Mouse (Mus musculus) lung, adult 2 months (tissue): ENCODE measurements at regions not wholly inside any gene's neighbourhood (a gene's known extent, or its start where the extent isn't known, plus 50 kb on each side); places are given as distances from the start of the nearest gene placed in this dataset.

Experiments used
- CTCF ChIP-seq: fragments of 200-500 bp; IDR thresholded peaks from 2 replicates; pipeline ENCODE4 v1.5.1; 2011; ENCODE audit warnings: mild to moderate bottlenecking, low read length, control low read depth; ENCODE audit not compliant: insufficient read depth
- POLR2A ChIP-seq: fragments of 200-500 bp; IDR thresholded peaks from 2 replicates; pipeline ENCODE4 v1.6.1; 2011; ENCODE audit warnings: low read depth, mild to moderate bottlenecking, control low read depth, low read length, borderline replicate concordance; ENCODE audit errors: extremely low read depth

GRCm38 (mm10) chr3:56981305-56981660 is 320.5 kb downstream of the Tm4sf1 start:
- no peak for TF ChIP-seq CTCF
- no peak for TF ChIP-seq POLR2A
